Mouse (Mus musculus): ENCODE results near the gene Zbp1.

The Zbp1 gene

DNA sequence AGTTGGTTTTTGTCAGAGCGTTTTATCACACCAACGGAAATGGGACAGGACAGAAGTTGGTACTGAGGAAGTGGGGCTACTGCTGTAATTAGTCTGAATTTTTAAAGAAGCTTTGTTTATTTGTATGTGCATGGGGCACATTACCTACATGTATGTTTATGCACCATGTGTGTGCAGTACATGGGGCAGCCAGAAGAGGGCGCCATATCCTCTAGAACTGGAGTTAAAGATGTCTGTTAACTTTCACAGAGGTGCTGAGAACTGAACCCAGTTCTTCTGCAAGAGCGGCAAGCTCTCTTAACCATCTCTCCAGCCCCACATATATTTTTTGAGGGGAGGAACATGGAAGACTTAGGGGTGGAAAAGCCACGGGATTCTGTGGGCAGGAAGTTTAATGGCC, 43.0 kb downstream of the Zbp1 start:
- DNase-seq, result no peak

DNA sequence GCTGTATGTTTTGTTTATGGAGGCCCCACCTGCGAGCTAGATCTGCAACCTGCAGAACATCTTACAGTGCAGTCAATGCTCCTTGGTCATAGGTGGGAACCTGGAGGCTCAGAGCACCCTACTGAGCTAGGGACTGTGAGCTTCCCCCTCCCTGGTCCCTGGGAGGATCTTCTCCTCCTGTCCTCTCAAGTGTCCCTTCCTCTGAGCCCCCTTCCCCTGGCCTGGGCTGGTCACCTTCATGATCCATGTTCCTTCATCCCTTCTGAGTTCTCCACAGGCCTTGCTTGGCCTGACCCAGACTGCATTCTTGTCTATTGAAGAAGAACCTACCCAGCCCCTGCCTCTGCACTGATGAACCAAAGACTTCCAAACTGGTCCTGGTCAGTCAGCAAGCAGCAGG, 44.2 kb downstream of the Zbp1 start:
- no peak for DNase-seq

DNA sequence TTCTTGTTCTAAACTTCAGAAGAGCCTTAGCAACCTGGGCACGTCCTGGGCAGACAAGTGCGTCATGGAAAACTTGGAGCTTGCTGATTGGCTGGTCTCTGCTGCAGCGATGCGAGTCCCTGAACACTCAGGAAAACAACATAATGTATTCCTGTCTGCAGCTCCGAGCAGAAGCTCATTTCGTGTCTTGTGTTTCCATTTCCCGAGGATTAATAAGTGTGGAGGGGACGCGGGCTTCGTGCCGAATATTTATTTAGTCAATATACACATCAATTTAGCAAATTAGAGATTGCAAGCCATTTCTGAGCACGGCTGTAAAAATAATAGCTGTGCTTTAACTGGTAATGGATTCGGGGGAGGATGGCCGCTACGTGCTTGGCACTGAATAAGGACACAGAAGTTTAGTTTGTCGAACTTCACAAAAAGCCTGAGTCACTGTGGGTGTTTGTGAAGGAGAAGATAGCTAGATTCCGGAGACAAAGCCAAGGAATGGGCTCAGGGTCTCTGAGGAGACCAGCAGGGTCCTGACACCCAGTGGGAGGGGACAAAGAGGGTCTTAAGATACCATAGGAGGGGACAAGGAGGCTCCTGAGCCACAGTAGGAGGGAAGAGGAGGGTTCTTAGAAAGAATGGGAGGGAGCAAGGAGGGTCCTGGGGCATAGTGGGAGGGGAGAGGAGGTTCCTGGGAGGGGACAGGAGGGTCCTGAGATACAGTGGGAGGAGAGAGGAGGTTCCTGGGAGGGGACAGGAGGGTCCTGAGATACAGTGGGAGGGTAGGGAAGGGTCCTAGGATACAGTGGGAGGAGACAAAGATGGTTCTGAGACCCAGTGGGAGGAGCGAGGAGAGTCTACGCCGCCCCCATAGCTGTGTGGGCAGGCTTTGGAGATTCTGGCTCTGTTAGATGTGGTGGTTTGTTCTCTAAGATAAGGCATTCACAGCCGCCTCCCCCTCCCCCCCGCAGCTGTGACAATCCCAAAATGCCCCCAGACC, 44.9 kb downstream of the Zbp1 start:
- DNase-seq, result no peak

DNA sequence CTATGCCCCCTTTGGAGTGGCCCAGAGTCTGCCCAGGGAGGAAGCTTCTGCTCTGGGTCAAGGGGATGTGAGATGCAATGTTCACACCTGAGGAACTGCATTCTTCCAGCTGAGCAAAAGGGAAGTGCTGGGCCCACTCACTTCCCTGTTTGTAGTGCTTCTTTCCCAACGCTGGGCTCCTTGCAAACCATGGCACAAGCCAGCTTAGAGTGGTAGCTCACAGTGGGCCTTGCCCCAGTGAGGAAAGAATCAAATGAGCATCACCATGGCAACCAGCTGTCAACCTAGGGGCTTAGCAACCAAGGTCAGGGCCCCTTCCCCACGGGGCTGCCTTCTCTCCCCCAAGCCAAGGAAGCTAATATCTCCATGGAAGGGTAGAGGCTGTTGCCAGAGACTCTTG, 45.7 kb downstream of the Zbp1 start:
- no peak for DNase-seq

DNA sequence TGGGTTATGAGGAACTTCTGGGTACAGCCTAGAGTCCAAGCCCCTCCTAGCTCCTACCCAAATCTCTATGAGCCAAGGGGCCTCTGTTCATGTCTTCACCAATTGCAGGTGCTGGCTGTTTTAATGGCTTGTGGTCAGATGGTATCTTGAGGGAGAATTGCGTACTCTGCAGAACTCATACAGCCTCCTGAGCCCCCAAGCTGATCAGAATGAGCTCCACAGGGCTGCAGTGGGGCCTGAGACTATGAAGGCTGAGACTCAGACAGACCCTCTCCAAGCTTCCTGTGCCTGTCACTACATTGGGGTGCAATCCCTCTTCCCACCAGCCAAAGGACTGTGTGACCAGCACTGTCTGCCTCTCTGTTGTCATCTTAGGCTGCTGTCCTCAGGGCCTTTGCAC, 46.3 kb downstream of the Zbp1 start:
- no peak for DNase-seq

DNA sequence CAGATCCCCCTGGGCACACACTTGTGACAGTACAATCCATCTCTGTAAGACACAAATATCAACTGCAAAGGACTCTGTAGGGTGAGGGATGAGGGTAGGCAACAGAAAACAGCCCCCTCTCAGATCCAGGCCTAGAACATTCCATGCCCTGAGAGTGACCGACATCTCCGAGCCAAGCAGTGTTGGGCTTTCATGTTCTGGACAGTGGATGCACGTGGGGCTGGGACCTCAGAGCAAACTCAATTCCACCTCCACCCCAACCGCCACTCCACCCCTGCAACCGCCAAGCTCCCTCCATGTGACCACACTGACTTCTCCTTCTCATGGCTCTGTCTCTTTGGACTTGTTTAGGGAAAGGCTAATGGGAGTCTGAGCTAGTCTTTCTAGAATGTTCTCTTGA, 46.8 kb downstream of the Zbp1 start:
- DNase-seq, result no peak

DNA sequence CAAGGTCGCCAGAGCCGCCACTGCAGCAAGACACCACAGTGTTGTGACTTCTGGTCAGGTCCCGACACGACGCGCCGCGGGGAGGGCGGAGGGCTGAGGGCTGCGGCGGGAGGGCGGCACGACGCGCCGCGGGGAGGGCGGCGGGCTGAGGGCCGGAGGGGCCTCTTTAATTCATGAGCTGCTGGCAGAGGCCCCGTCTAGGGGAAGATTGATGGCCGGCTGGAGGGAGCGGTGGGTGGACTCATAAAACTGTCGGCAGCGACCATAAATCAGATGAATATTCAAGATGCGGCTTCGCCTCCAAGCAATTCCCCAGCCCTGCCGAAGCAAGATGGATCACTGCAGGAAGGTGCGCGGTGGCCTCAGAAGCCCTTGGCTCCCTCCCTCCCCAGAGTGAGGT, 47.3 kb downstream of the Zbp1 start:
- no peak for DNase-seq

DNA sequence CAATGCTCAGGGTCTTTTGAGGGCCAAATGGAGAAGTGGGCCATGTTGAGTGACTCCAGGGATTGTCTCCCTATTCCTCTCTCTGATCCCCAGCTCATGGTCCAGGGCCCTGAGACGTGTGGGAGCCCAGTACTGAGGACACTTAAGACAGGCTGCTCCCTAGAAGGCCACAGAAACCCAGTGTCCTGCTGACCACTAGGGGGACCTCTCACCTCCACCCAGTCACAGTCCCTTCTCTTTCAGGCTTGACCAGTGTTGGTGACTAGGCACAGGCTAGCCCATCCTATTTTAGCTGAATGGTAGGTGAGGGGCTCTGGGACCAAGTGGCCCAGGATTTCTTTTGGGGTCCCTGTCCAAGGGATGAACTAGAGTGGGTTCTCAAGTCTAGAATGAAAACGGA, 48.0 kb downstream of the Zbp1 start:
- no peak for DNase-seq

DNA sequence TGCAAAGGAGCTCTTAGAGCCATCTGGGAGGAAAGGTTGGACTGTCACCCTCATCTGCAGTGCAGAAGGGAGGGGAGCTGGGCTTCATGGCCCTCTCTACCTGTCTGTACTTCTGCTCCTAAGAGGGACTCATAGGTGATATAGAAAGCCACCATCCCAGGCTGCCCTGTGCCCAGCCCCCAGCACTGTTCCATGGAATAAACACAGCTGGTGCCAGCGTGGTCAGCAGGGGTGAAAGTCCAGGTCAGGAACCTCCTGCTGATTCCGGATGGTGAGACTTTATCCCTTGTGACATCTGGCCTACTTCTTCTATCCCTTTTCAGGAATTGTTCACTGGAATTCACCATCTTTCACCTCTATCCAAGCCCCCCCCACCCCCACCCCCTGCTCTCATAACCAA, 48.6 kb downstream of the Zbp1 start:
- DNase-seq, result no peak

DNA sequence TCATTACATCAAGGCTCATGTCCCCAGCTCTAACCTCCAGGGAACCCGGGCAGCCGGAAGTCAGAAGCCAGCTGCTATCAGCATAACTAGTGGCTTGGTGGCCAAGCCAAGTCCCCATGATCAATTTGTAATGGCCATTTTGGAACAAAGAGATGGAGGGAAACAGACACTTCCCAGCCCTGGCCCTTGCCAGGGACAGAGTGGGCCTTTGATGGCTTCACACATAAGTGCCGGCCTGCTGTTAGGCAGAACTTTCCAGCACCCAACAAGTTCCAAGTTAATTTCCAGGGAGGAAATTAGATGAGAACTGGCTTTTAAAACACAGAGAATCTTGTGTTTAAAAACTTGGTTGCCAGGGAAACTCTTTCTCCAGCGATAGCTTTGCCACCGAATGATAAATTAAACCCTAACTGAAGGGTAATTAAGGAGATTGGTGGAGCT, 50.3 kb downstream of the Zbp1 start:
- DNase-seq, result no peak

DNA sequence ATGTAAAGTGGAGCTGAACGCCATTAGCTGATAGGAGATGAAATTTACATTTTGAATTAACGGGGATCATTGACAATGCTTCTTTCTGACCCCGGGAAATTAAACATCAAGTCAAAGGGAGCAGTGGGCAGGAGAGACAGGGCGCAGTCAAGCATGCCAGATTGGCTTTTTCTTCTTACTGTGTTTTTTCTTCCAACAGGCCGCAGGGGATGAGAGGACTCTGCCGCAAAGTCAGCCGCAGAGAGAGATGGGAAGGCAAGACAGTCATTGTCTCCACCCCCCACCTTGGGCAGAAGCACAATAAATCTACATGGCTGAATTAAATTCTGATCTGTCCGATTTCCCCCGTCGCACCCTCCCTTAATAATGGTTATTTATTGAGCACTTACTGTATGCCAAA, 53.4 kb downstream of the Zbp1 start:
- no peak for DNase-seq

DNA sequence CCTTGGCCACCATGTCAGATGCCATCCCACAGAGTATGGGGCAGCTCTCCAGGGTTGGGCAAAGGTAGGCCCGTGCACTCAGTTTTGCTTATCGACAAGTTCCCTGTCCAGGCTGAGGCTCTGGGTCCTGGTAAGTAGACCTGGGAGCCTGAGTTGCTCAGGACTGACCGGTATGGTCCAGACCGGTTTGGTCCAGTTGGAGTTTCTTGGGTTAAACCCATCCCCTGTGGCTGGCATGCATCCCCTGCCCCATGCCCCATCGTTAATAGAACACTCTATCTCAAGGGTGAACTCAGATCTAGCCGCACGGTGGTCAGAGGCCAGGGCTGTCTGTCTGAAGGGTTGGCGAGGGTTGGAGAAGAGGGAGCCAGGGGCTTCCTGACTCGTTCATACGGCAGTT, 53.8 kb downstream of the Zbp1 start:
- DNase-seq, result no peak

DNA sequence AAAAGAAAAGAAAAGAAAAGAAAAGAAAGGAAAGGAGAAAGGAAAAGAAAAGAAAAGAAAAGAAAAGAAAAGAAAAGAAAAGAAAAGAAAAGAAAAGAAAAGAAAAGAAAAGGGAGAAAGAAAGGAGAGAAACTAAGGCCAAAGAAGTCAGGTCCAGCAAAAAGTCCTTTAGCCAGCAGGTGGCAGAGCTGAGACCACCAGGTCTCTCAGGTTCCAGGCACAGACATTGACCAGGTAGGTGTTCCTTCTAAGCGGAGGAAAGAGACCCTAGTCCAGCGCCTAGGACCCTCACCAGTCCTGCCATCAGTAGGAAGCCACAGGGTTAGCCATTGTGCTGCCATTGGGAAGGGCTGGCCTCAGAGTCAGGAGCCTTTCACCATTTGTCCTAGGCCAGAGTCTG, 54.4 kb downstream of the Zbp1 start:
- no peak for DNase-seq

DNA sequence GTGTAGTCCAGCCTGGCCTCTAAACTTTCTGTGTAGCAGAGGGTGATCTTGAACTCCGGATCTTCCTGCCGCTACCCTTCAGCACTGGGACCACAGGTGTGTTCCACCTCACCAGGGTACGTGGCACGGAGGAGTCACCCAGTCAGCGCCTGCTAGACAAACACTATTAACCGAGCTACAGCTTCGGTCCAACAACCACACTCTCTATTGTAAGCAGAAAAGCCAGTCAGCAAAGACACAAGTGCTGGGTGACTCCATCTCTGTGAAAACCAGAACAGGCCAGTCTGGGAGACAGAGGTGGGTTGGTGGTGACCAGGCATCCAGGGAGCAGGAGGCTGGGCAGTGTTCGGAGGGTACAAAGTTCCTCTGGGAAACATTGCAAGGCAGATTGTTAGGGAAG, 55.3 kb downstream of the Zbp1 start:
- DNase-seq, result no peak

DNA sequence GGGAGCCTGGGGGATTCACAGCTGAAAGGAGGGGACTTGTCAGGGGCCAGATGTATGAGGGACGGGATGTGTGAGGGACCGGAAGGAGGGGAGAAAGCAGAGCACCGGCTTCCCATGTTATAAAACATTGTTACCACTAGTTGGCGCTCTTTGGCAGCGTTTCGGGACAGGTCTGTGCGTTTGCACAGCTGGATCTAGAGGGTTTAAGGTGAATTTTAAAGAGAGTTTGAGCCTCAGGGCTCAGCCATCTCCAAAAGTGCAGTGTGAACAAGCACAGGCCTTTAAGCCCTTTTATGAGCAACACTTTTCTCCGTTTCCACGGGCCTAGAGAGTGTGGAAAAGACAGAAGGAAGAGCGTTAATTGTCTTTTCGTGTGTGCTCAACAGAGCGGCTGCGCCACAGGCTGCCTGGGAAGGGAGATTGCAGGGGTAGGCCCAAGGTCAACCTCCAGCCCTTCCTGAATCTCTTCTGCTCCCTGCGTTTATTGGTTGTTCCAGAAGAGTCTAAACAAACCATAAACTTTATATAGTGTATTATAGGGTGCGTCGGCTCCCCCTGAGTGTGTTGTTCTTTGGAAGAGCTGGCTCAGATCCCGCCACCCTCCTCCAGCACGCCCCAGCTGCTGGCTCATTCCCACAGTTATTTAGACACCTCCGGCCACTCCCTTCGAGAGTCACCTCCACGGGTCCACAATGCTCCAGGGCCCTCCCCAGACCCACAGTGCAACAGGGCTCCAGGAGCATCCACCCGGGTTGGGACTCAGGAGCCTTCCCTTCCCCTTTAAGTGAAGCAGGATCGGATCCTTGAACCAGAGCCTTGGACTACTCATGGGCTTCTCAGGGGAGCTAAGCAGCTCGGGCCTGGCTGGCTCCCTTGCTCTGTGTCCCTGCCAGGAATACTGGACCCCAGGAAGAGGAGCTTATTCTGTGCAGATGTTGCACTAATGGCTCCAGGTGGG, 59.1 kb downstream of the Zbp1 start:
- DNase-seq, result no peak

DNA sequence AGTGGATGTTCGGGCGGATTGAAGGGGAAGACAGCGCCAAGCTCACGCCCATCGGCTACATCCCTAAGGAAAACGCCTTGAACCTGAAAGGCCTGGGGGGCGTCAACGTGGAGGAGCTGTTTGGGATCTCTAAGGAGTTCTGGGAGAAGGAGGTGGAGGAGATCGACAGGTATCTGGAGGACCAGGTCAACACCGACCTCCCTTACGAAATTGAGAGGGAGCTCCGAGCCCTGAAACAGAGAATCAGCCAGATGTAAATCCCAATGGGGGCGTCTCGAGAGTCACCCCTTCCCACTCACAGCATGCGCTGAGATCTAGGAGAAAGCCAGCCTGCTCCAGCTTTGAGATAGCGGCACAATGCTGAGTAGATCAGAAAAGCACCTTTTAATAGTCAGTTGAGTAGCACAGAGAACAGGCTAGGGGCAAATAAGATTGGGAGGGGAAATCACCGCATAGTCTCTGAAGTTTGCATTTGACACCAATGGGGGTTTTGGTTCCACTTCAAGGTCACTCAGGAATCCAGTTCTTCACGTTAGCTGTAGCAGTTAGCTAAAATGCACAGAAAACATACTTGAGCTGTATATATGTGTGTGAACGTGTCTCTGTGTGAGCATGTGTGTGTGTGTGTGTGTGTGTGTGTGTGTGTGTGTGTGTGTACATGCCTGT, 60.2 kb downstream of the Zbp1 start:
- DNase-seq, result no peak

DNA sequence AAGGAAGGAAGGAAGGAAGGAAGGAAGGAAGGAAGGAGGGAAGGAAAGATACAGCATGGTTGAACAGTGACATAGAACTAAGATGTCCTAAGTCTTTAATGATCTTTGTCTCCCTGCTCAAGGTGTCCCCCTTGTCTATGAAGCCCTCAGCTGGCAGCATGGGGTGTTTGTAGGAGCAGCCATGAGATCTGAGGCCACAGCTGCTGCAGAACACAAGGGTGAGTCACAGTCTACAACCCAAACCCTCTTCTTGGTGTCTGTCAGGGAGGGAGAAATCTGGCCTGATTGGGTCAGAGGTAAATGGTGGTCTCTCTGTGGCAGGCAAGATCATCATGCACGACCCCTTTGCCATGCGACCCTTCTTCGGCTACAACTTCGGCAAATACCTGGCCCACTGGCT, 60.9 kb downstream of the Zbp1 start:
- no peak for DNase-seq

DNA sequence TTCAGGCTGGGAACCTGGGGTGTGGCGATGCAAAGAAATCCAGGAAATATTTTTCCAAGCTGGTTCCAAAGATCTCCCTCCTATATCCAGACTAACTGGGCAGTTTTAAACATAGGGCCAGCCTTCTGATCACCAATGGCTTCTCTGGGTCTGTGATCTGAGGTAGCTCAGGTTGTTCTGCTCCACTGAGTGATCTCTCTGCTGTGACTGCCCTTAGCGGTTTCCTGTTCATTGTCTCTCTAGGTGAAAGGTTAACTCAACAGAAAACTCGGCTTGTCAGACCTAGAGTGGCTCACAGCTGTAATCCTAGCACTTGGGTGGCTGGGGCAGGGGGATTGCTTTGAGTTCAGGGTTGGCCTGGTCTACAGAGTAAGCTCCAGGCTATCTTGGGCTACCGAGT, 61.3 kb downstream of the Zbp1 start:
- DNase-seq, result no peak

DNA sequence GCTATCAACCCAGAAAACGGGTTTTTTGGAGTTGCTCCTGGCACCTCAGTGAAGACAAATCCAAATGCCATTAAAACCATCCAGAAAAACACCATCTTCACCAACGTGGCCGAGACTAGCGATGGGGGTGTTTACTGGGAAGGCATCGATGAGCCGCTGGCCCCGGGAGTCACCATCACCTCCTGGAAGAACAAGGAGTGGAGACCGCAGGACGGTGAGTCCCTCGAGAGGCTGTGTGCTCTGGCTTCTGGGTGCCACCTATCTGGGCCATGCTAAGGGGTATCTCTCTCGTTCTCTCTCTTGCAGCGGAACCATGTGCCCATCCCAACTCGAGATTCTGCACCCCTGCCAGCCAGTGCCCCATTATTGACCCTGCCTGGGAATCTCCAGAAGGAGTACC, 61.8 kb downstream of the Zbp1 start:
- no peak for DNase-seq

Data from cerebellum, adult 9-10 months (tissue).